Mouse (Mus musculus): ENCODE measurements at regions not wholly inside any gene's neighbourhood (a gene's known extent, or its start where the extent isn't known, plus 50 kb on each side); places are given as distances from the start of the nearest gene placed in this dataset.
A peak's percentile ranks its signal among the peaks of the same experiment; 100 is the strongest.

DNA sequence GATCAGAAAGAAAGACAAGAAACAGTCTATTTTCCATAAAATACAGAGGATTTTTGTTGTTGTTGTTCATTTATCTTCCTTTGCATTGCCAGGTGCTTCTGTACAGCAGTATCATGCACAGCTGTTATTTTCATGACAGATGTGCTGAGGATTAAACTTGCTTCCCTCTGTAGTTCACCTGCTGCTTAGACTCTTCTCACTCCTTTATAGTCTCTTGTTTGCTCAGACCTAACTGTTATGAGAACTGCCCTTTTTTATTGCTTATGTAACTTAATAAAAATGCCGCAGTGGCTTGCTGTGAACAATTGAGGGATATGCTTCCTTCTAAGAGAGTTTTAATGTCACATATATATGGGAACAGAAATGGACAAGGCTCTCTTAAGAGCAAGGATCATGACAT lies 467.1 kb downstream of the Adcyap1 start:
- ATAC-seq, result no peak

DNA sequence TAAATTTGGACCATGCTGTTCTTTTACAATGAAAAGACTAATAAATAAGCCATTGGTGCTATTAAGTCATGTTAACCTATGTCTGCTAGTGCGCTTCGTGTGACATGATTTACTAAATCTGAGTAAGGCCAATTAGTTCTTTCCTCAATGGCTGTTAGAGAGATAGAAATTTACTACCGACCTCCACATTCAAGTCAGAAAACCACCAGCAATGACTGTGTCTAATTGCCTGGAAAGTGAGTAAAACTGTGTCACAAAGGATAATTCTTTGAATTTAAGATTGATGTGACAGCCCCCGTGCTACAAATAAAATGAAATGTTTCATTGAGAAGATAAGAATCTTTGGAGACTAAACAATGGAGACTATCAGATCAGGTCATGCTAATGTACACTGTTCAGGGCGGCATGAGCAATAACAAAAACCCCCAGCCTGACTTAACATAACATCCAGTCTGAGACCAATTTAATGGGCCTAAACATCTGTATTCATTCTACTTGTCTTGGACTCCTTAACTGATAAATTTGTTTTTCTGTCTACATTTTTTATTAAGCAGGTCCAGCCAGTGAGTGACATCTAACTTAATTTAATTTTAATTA lies 477.6 kb downstream of the Adcyap1 start:
- ATAC-seq, result no peak

- no peak for ATAC-seq
These were observed 501.9 kb downstream of the Adcyap1 start for GRCm38 (mm10) chr17:93700685-93701084.

DNA sequence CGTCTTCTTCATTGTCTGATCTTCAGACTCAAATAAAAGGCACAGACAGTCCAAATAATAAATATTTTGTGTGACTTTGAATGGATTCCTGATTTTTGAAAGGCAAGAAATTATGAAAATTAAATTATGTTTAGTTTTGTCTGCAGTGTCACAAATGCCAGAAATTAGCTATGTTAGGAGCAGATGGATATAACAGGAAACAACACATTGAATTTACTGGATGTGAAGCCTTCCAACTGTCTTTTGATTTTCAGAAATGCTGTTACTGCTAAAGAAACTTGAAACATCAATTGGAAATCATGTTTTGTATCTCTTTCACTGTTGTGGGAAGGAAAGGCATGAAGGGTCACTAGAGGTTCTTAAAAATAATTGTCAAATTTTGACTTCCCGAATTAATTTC lies 518.8 kb downstream of the Adcyap1 start:
- no peak for ATAC-seq

- ATAC-seq, result no peak
These were observed 542.5 kb downstream of the Adcyap1 start for GRCm38 (mm10) chr17:93741341-93741740.

DNA sequence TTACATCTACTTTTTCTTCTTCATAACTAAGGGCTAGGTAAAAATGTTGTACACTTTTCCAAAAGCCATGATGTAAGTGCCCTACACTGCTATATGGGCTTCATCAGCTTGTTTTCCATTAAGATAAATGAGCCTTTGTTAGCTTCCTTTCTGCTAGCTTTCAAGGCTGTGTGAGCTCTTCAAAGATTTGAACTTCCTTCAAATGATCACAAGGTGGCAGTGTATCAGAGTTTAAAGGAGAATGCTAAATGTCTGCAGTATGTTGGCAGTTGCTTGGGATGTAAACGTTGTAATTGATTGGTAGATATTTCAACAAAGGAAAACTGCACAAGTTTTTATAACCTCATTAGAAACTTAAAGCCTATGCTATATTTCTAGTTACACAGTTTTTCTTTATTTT lies 563.5 kb downstream of the Adcyap1 start:
- ATAC-seq, result peak; percentile 41

All from CD4-positive, CD25-positive, alpha-beta regulatory T cell, adult 4 months (primary cell).